In genomic region chr11:103223951-103224456, GRCm38 (mm10) we compare ENCODE assay signal across 13 mouse cellular contexts. TPM values are rescaled to one million over a fixed set of nuclear protein-coding genes. Genes with fewer than 3 reads are reported as not detected.
DNase-seq lines count a peak whose midpoint lies in the region; ATAC-seq and TF ChIP-seq lines count a peak whose summit lies in the region.
"Had no signal": no experiment of that assay in that cellular context is flagged by ENCODE, and none has a peak within 500 bp of the region (broad histone marks: within the 10 kb centered on the region; RNA-seq: fewer than 3 reads in every experiment).

No protein-coding gene starts in this region.

- peaks cover 33% of the 10 kb centered on the region for H3K36me3 ChIP-seq in lung, embryonic 15.5 days
- H3K36me3 ChIP-seq in heart, postnatal 0 days (replicated peaks; ENCODE audit: control insufficient read depth, insufficient read depth, low read length), result peaks cover 66% of the 10 kb centered on the region
- peaks cover 23% of the 10 kb centered on the region for H3K36me3 ChIP-seq in stomach, embryonic 15.5 days

- H3K4me2 ChIP-seq in lung, embryonic 15.5 days, result no peak overlapping the region
- H3K4me2 ChIP-seq in heart, postnatal 0 days (ENCODE audit: low read depth, low read length), result no peak overlapping the region; the same call in 1 of the 2 replicates
- H3K4me2 ChIP-seq in stomach, embryonic 15.5 days, result no peak overlapping the region

- 66% methylated on average over 18 of the region's 18 CpGs for WGBS in lung, embryonic 15.5 days
- 69% methylated on average over 18 of the region's 18 CpGs for WGBS in heart, postnatal 0 days
- WGBS in stomach, embryonic 15.5 days, result 74% methylated on average over 18 of the region's 18 CpGs

- TF ChIP-seq CTCF in heart, postnatal 0 days (IDR thresholded peaks at IDR 0.05; ENCODE audit: low read depth), result no peak

- no peak overlapping the region for H3K4me3 ChIP-seq in lung, embryonic 15.5 days
- no peak overlapping the region for H3K4me3 ChIP-seq in heart, postnatal 0 days (ENCODE audit: low read depth, low read length)
- no peak overlapping the region for H3K4me3 ChIP-seq in stomach, embryonic 15.5 days (replicated peaks)
- H3K4me3 ChIP-seq: erythroblast, embryonic 14.5 days had no signal

- peak; percentile 97 for DNase-seq in heart, adult 11 months
- no peak for DNase-seq in heart, postnatal 4 days
- DNase-seq in lung, adult 18-20 months, result no peak
- DNase-seq in heart, postnatal 0 days (ENCODE audit: low spot score), result no peak
- no peak for DNase-seq in cerebellum, postnatal 25 days
- no peak for DNase-seq in thymus, postnatal 36 days
- DNase-seq: adrenal gland, postnatal 14 days; cerebellum, adult 9-11 months; liver had no signal

- ATAC-seq in lung, embryonic 15.5 days (ENCODE audit: borderline replicate concordance, extremely low read depth, low FRiP score, low TSS enrichment), result no peak
- peak; percentile 26; the same call in 1 of the 2 replicates for ATAC-seq in heart, postnatal 0 days (ENCODE audit: insufficient read depth, low read depth)
- ATAC-seq in stomach, embryonic 15.5 days (ENCODE audit: insufficient read depth, low FRiP score, low read depth), result no peak

- H3K9me3 ChIP-seq in lung, embryonic 15.5 days, result no peaks in the 10 kb centered on the region
- H3K9me3 ChIP-seq in heart, postnatal 0 days (replicated peaks; ENCODE audit: control insufficient read depth, low read length), result no peaks in the 10 kb centered on the region
- no peaks in the 10 kb centered on the region for H3K9me3 ChIP-seq in stomach, embryonic 15.5 days

- 0 out of 2 replicates have a peak, but pooled peaks cover 8% of the 10 kb centered on the region for H3K4me1 ChIP-seq in lung, embryonic 15.5 days
- H3K4me1 ChIP-seq in heart, postnatal 0 days (ENCODE audit: control insufficient read depth, insufficient read depth), result no peaks in the 10 kb centered on the region
- peaks cover 2% of the 10 kb centered on the region; the same call in 1 of the 2 replicates for H3K4me1 ChIP-seq in stomach, embryonic 15.5 days

- no peak for TF ChIP-seq EP300 in heart, postnatal 0 days (IDR thresholded peaks at IDR 0.05; ENCODE audit: low read depth)

- peak overlapping the region; percentile 11; the same call in 1 of the 2 replicates for H3K27ac ChIP-seq in lung, embryonic 15.5 days
- H3K27ac ChIP-seq in heart, postnatal 0 days (ENCODE audit: low read depth), result peak overlapping the region; percentile 56
- peak overlapping the region; percentile 6; the same call in 1 of the 2 replicates for H3K27ac ChIP-seq in stomach, embryonic 15.5 days

- H3K27me3 ChIP-seq in lung, embryonic 15.5 days, result no peaks in the 10 kb centered on the region
- no peaks in the 10 kb centered on the region for H3K27me3 ChIP-seq in heart, postnatal 0 days (ENCODE audit: control insufficient read depth, insufficient read depth, low read length)
- no peaks in the 10 kb centered on the region for H3K27me3 ChIP-seq in stomach, embryonic 15.5 days (replicated peaks)

- H3K9ac ChIP-seq in lung, embryonic 15.5 days, result no peak overlapping the region
- no peak overlapping the region for H3K9ac ChIP-seq in heart, postnatal 0 days (replicated peaks; ENCODE audit: low read depth, low read length)
- no peak overlapping the region for H3K9ac ChIP-seq in stomach, embryonic 15.5 days

RNA-seq across cellular contexts. Expression of gene Spata32, which starts 5.8 kb away (rescaled TPM):
- total RNA-seq in heart, postnatal 4 days (2021), result not detected
- not detected in 2 replicates for polyA plus RNA-seq in lung, embryonic 15.5 days (2015; fragmentation: Nextera tagmentation; extraction: Ambion mirVana)
- total RNA-seq in heart, postnatal 0 days (2014; rRNA removed; ENCODE audit: low replicate concordance), result not detected in 2 replicates
- not detected in 2 replicates for polyA plus RNA-seq in heart, postnatal 0 days (2015; fragmentation: Nextera tagmentation; extraction: Ambion mirVana)
- polyA plus RNA-seq in stomach, embryonic 15.5 days (2015; fragmentation: Nextera tagmentation; extraction: Ambion mirVana), result not detected in 2 replicates
- total RNA-seq: adrenal gland, postnatal 14 days; gastrocnemius, postnatal 4 days had no signal
- polyA plus RNA-seq: erythroblast, embryonic 14.5 days had no signal

RNA-seq across cellular contexts. Expression of gene 1700023F06Rik, which starts 15.6 kb away (rescaled TPM):
- not detected for total RNA-seq in heart, postnatal 4 days (2021)
- 0.87 and 1.1 TPM in 2 replicates for polyA plus RNA-seq in lung, embryonic 15.5 days (2015; fragmentation: Nextera tagmentation; extraction: Ambion mirVana)
- not detected in 2 replicates for total RNA-seq in heart, postnatal 0 days (2014; rRNA removed; ENCODE audit: low replicate concordance)
- 0.10 TPM in 1 of 2 replicates, not detected in the other for polyA plus RNA-seq in heart, postnatal 0 days (2015; fragmentation: Nextera tagmentation; extraction: Ambion mirVana)
- polyA plus RNA-seq in stomach, embryonic 15.5 days (2015; fragmentation: Nextera tagmentation; extraction: Ambion mirVana), result 1.0 and 1.4 TPM in 2 replicates
- total RNA-seq: gastrocnemius, postnatal 4 days had no signal
- polyA plus RNA-seq: erythroblast, embryonic 14.5 days had no signal

RNA-seq across cellular contexts. Expression of gene Map3k14, which starts 43.3 kb away (rescaled TPM):
- 1 to 10 TPM; 2.7 to 3.4 TPM for total RNA-seq in heart, postnatal 4 days (2021)
- polyA plus RNA-seq in lung, embryonic 15.5 days (2015; fragmentation: Nextera tagmentation; extraction: Ambion mirVana), result 2.8 and 3.5 TPM in 2 replicates
- total RNA-seq in heart, postnatal 0 days (2014; rRNA removed; ENCODE audit: low replicate concordance), result 4.4 and 9.4 TPM in 2 replicates
- polyA plus RNA-seq in heart, postnatal 0 days (2015; fragmentation: Nextera tagmentation; extraction: Ambion mirVana), result 1.3 and 1.4 TPM in 2 replicates
- 3.6 and 3.8 TPM in 2 replicates for polyA plus RNA-seq in stomach, embryonic 15.5 days (2015; fragmentation: Nextera tagmentation; extraction: Ambion mirVana)

RNA-seq across cellular contexts. Expression of gene Fmnl1, which starts 53.1 kb away (rescaled TPM):
- total RNA-seq in heart, postnatal 4 days (2021), result 1 to 10 TPM; 7.4 to 8.6 TPM
- 2.7 and 3.7 TPM in 2 replicates for polyA plus RNA-seq in lung, embryonic 15.5 days (2015; fragmentation: Nextera tagmentation; extraction: Ambion mirVana)
- total RNA-seq in heart, postnatal 0 days (2014; rRNA removed; ENCODE audit: low replicate concordance), result 2.2 and 3.4 TPM in 2 replicates
- polyA plus RNA-seq in heart, postnatal 0 days (2015; fragmentation: Nextera tagmentation; extraction: Ambion mirVana), result 0.91 and 1.1 TPM in 2 replicates
- 3.8 and 4.0 TPM in 2 replicates for polyA plus RNA-seq in stomach, embryonic 15.5 days (2015; fragmentation: Nextera tagmentation; extraction: Ambion mirVana)

Comparison
In these comparisons a context has a peak if more than half of its experiments do, and no peak if none do; other contexts are left out.
1. H3K27ac ChIP-seq: peak in every context shown above with its lines; median percentile 56 in heart, postnatal 0 days; 11 in lung, embryonic 15.5 days; 6 in stomach, embryonic 15.5 days.